17 mouse cellular contexts compared by ENCODE assay signal in genomic region chr9:88065777-88066176, GRCm38 (mm10).
DNase-seq lines count a peak whose midpoint lies in the region; ATAC-seq and TF ChIP-seq lines count a peak whose summit lies in the region.
"Had no signal": no experiment of that assay in that cellular context is flagged by ENCODE, and none has a peak within 500 bp of the region (broad histone marks: within the 10 kb centered on the region; RNA-seq: fewer than 3 reads in every experiment).

No protein-coding gene starts in this region.

- no peak overlapping the region for H3K9ac ChIP-seq in kidney, embryonic 14.5 days (ENCODE audit: low read depth, low read length)
- no peak overlapping the region for H3K9ac ChIP-seq in lung, embryonic 14.5 days
- H3K9ac ChIP-seq in limb, embryonic 12.5 days (replicated peaks): no peak overlapping the region
- H3K9ac ChIP-seq in intestine, embryonic 15.5 days: no peak overlapping the region
- H3K9ac ChIP-seq: embryonic facial prominence, embryonic 12.5 days; forebrain, embryonic 12.5 days; heart, embryonic 12.5 days; hindbrain, embryonic 15.5 days had no signal

- H3K4me1 ChIP-seq in kidney, embryonic 14.5 days (ENCODE audit: control insufficient read depth, insufficient read depth, low read length): 0 out of 2 replicates have a peak, but pooled peaks cover 3% of the 10 kb centered on the region
- H3K4me1 ChIP-seq in lung, embryonic 14.5 days (ENCODE audit: insufficient read depth): no peaks in the 10 kb centered on the region
- H3K4me1 ChIP-seq in limb, embryonic 12.5 days (replicated peaks): peaks cover 49% of the 10 kb centered on the region
- no peaks in the 10 kb centered on the region for H3K4me1 ChIP-seq in intestine, embryonic 15.5 days (replicated peaks)
- H3K4me1 ChIP-seq: hindbrain, embryonic 15.5 days had no signal

- no peaks in the 10 kb centered on the region for H3K36me3 ChIP-seq in kidney, embryonic 14.5 days (ENCODE audit: control insufficient read depth, insufficient read depth, low read length)
- H3K36me3 ChIP-seq in lung, embryonic 14.5 days (ENCODE audit: insufficient read depth): no peaks in the 10 kb centered on the region
- no peaks in the 10 kb centered on the region for H3K36me3 ChIP-seq in limb, embryonic 12.5 days
- no peaks in the 10 kb centered on the region for H3K36me3 ChIP-seq in intestine, embryonic 15.5 days
- H3K36me3 ChIP-seq: embryonic facial prominence, embryonic 12.5 days; forebrain, embryonic 12.5 days; heart, embryonic 12.5 days; hindbrain, embryonic 15.5 days had no signal

- H3K27me3 ChIP-seq in kidney, embryonic 14.5 days (ENCODE audit: control insufficient read depth, insufficient read depth, low read length): no peaks in the 10 kb centered on the region
- H3K27me3 ChIP-seq in lung, embryonic 14.5 days (ENCODE audit: insufficient read depth, low read length): no peaks in the 10 kb centered on the region
- H3K27me3 ChIP-seq in limb, embryonic 12.5 days: 0 out of 2 replicates have a peak, but pooled peaks cover 4% of the 10 kb centered on the region
- no peaks in the 10 kb centered on the region for H3K27me3 ChIP-seq in intestine, embryonic 15.5 days (replicated peaks)
- H3K27me3 ChIP-seq: embryonic facial prominence, embryonic 12.5 days; forebrain, embryonic 12.5 days; hindbrain, embryonic 15.5 days had no signal

- 28% methylated on average over 7 of the region's 7 CpGs for WGBS in kidney, embryonic 14.5 days
- 61% methylated on average over 7 of the region's 7 CpGs for WGBS in lung, embryonic 14.5 days
- 56% methylated on average over 7 of the region's 7 CpGs for WGBS in limb, embryonic 12.5 days
- WGBS in intestine, embryonic 15.5 days: 70% methylated on average over 7 of the region's 7 CpGs

- ATAC-seq in kidney, embryonic 14.5 days (ENCODE audit: low FRiP score, low TSS enrichment): peak; percentile 58
- no peak for ATAC-seq in lung, embryonic 14.5 days (ENCODE audit: insufficient read depth)
- ATAC-seq in limb, embryonic 12.5 days (ENCODE audit: insufficient number of reproducible peaks, insufficient read depth, low FRiP score, low TSS enrichment, low read depth): no peak
- ATAC-seq in intestine, embryonic 15.5 days: no peak

- no peak overlapping the region for H3K4me3 ChIP-seq in kidney, embryonic 14.5 days (ENCODE audit: low read length)
- no peak overlapping the region for H3K4me3 ChIP-seq in lung, embryonic 14.5 days (ENCODE audit: low read depth, low read length)
- H3K4me3 ChIP-seq in limb, embryonic 12.5 days (replicated peaks): no peak overlapping the region
- no peak overlapping the region for H3K4me3 ChIP-seq in intestine, embryonic 15.5 days (replicated peaks)
- H3K4me3 ChIP-seq: embryonic facial prominence, embryonic 12.5 days; forebrain, embryonic 12.5 days; heart, embryonic 12.5 days; hindbrain, embryonic 15.5 days had no signal

- no peak for DNase-seq in kidney, adult 8-10 months
- peak; percentile 15 for DNase-seq in lung, embryonic 14.5 days
- no peak for DNase-seq in lung, postnatal 25 days (ENCODE audit: low spot score)
- DNase-seq in layer of hippocampus, postnatal 36 days: no peak
- DNase-seq: adrenal gland, adult 8-10 months; adrenal gland, postnatal 36 days; cerebellum, adult 8-10 months; cerebellum, postnatal 14 days; embryo, embryonic 11 days; gastrocnemius, postnatal 14 days had no signal

- TF ChIP-seq CTCF in lung, embryonic 14.5 days (IDR thresholded peaks at IDR 0.05; ENCODE audit: low read depth): no peak

- no peak overlapping the region for H3K27ac ChIP-seq in kidney, embryonic 14.5 days (ENCODE audit: low read depth, low read length)
- no peak overlapping the region for H3K27ac ChIP-seq in lung, embryonic 14.5 days (ENCODE audit: low read depth)
- peak overlapping the region; percentile 45; the same call in 1 of the 2 replicates for H3K27ac ChIP-seq in limb, embryonic 12.5 days
- H3K27ac ChIP-seq in intestine, embryonic 15.5 days: no peak overlapping the region
- H3K27ac ChIP-seq: embryonic facial prominence, embryonic 12.5 days; hindbrain, embryonic 15.5 days had no signal

- H3K9me3 ChIP-seq in kidney, embryonic 14.5 days (ENCODE audit: control insufficient read depth, low read length): no peaks in the 10 kb centered on the region
- no peaks in the 10 kb centered on the region for H3K9me3 ChIP-seq in lung, embryonic 14.5 days (ENCODE audit: low read depth, low read length)
- peaks cover 4% of the 10 kb centered on the region; the same call in 1 of the 2 replicates for H3K9me3 ChIP-seq in limb, embryonic 12.5 days
- H3K9me3 ChIP-seq in intestine, embryonic 15.5 days: no peaks in the 10 kb centered on the region
- H3K9me3 ChIP-seq: embryonic facial prominence, embryonic 12.5 days; forebrain, embryonic 12.5 days; heart, embryonic 12.5 days; hindbrain, embryonic 15.5 days had no signal

- no peak overlapping the region for H3K4me2 ChIP-seq in kidney, embryonic 14.5 days (replicated peaks; ENCODE audit: low read depth, low read length)
- no peak overlapping the region for H3K4me2 ChIP-seq in lung, embryonic 14.5 days
- H3K4me2 ChIP-seq in limb, embryonic 12.5 days: no peak overlapping the region; the same call in 1 of the 2 replicates
- no peak overlapping the region for H3K4me2 ChIP-seq in intestine, embryonic 15.5 days (replicated peaks)
- H3K4me2 ChIP-seq: embryonic facial prominence, embryonic 12.5 days; forebrain, embryonic 12.5 days; heart, embryonic 12.5 days; hindbrain, embryonic 15.5 days had no signal
